Mouse (Mus musculus) stomach, embryonic 16.5 days (tissue): ENCODE measurements around the gene Psmd13. TPM values are rescaled to one million over a fixed set of nuclear protein-coding genes. Genes with fewer than 3 reads are reported as not detected.
A peak's percentile ranks its signal among the peaks of the same experiment; 100 is the strongest.
"Not testable (repeated sequence)": the region's sequence is repeated elsewhere in the genome, so short reads cannot be mapped to it uniquely, and the experiment has no call there.

Experiments
- ATAC-seq: fragments of 200-750 bp; cut with Nextera tagmentation; 2 replicates; pipeline ENCODE4 v1.8.0; 2017; ENCODE audit warnings: moderate number of reproducible peaks, moderate TSS enrichment; ENCODE audit not compliant: insufficient read depth, low FRiP score
- H3K27ac ChIP-seq: fragments of 300-500 bp; sonication (generic); 2 replicates; pipeline ENCODE4 v1.5.1; 2014; ENCODE audit warnings: low read length
- H3K27me3 ChIP-seq: fragments of 300-500 bp; sonication (generic); 2 replicates; pipeline ENCODE4 v1.6.1; 2014; ENCODE audit warnings: low read length, control low read depth, mixed read lengths; ENCODE audit not compliant: control insufficient read depth, insufficient read depth
- H3K36me3 ChIP-seq: fragments of 300-500 bp; sonication (generic); 2 replicates; pipeline ENCODE4 v1.6.1; 2014; ENCODE audit warnings: low read length; ENCODE audit not compliant: control insufficient read depth, insufficient read depth
- H3K4me1 ChIP-seq: fragments of 300-500 bp; sonication (generic); 2 replicates; pipeline ENCODE4 v1.6.1; 2014; ENCODE audit warnings: low read length, control low read depth, mixed read lengths; ENCODE audit not compliant: control insufficient read depth, insufficient read depth
- H3K4me2 ChIP-seq: fragments of 300-500 bp; sonication (generic); 2 replicates; pipeline ENCODE4 v1.6.1; 2014; ENCODE audit warnings: low read depth, low read length, mixed read lengths
- H3K4me3 ChIP-seq: fragments of 300-500 bp; sonication (generic); replicated peaks from 2 replicates; pipeline ENCODE4 v1.5.1; 2014; ENCODE audit warnings: mild to moderate bottlenecking, low read length
- H3K9ac ChIP-seq: fragments of 300-500 bp; sonication (generic); 2 replicates; pipeline ENCODE4 v1.6.1; 2014; ENCODE audit warnings: low read length
- H3K9me3 ChIP-seq: fragments of 300-500 bp; sonication (generic); replicated peaks from 2 replicates; pipeline ENCODE4 v1.6.1; 2016; ENCODE audit warnings: low read length, control low read depth; ENCODE audit not compliant: control insufficient read depth
- WGBS: fragments of 180-500 bp; shearing (Covaris S2); extraction: QIAGEN DNeasy Blood & Tissue Kit; methylation state at CpG from one replicate; pipeline ENCODE4 v1.1.7; 2014; 5-methylcytosine and 5-hydroxymethylcytosine counted together
- polyA plus RNA-seq: library from polyadenylated mRNA; unstranded; fragments of >200 nt; fragmentation: Nextera tagmentation; extraction: Ambion mirVana; gene quantifications from 2 replicates; pipeline ENCODE4 v1.2.1, GENCODE M21; 2015

Gene Psmd13
- polyA plus RNA-seq, 1 experiment from 2014 or later = 193 TPM

GRCm38 (mm10) chr7:140874224-140874623 is 7.5 kb upstream of the Psmd13 start:
- Histone ChIP-seq H3K27me3 (no peaks in the 10 kb centered on the region), H3K4me3 (no peak overlapping the region), H3K27ac (no peak overlapping the region), H3K9me3 (no peaks in the 10 kb centered on the region), H3K4me1 (no peaks in the 10 kb centered on the region), H3K9ac (no peak overlapping the region), H3K36me3 (no peaks in the 10 kb centered on the region; the same call in 1 of the 2 replicates), H3K4me2 (no peak overlapping the region)
- WGBS = 80% methylated on average over 4 of the region's 4 CpGs
- no peak for ATAC-seq

DNA sequence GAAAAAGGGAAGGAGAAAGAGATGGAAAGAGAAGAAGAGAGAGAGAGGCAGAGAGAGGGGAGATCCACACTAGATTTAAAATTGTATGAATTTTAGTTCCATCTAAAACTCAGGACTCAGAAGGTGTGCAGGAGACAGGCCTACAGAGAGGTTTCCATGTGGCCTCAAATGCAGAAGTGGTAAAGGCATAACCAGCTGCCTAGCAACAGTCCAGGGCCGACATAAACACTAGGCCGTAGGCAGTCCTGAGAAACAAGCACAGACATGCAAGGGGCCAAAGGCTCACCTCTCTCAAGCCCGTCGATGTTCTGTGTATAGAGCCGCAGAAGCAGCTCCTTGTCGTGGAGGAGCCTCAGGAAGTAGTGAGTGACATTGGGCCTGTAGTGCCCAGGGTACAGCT is 4.4 kb upstream of the Psmd13 start:
- ATAC-seq = no peak
- Histone ChIP-seq H3K4me3 (no peak overlapping the region), H3K4me2 (no peak overlapping the region), H3K27me3 (no peaks in the 10 kb centered on the region), H3K27ac (no peak overlapping the region), H3K9me3 (no peaks in the 10 kb centered on the region), H3K4me1 (0 out of 2 replicates have a peak, but pooled peaks cover 5% of the 10 kb centered on the region), H3K9ac (no peak overlapping the region), H3K36me3 (no peaks in the 10 kb centered on the region; the same call in 1 of the 2 replicates)
- 75% methylated on average over 6 of the region's 6 CpGs for WGBS

- Histone ChIP-seq H3K27ac (no peak overlapping the region), H3K4me2 (no peak overlapping the region), H3K4me1 (peaks cover 9% of the 10 kb centered on the region; the same call in 1 of the 2 replicates), H3K9ac (no peak overlapping the region), H3K4me3 (no peak overlapping the region), H3K27me3 (no peaks in the 10 kb centered on the region), H3K9me3 (no peaks in the 10 kb centered on the region), H3K36me3 (no peaks in the 10 kb centered on the region; the same call in 1 of the 2 replicates)
- no peak for ATAC-seq
- 85% methylated on average over 7 of the region's 7 CpGs for WGBS
These were observed 2.4 kb upstream of the Psmd13 start for GRCm38 (mm10) chr7:140879355-140879754.

GRCm38 (mm10) chr7:140880419-140880818 is 1.3 kb upstream of the Psmd13 start:
- H3K9ac ChIP-seq = no peak overlapping the region
- no peaks in the 10 kb centered on the region for H3K9me3 ChIP-seq
- H3K4me2 ChIP-seq = no peak overlapping the region; the same call in 1 of the 2 replicates
- WGBS = 71% methylated on average over 3 of the region's 3 CpGs
- ATAC-seq = no peak
- H3K27me3 ChIP-seq = no peaks in the 10 kb centered on the region
- H3K4me1 ChIP-seq = peaks cover 9% of the 10 kb centered on the region; the same call in 1 of the 2 replicates
- no peak overlapping the region for H3K4me3 ChIP-seq
- no peaks in the 10 kb centered on the region; the same call in 1 of the 2 replicates for H3K36me3 ChIP-seq
- H3K27ac ChIP-seq = no peak overlapping the region

GRCm38 (mm10) chr7:140880865-140881515 is 778 bp upstream of the Psmd13 start:
- H3K9me3 ChIP-seq = no peaks in the 10 kb centered on the region
- no peaks in the 10 kb centered on the region for H3K27me3 ChIP-seq
- H3K27ac ChIP-seq = no peak overlapping the region
- WGBS = 11% methylated on average over 8 of the region's 8 CpGs
- peak overlapping the region; percentile 80 for H3K4me2 ChIP-seq
- no peak for ATAC-seq
- H3K36me3 ChIP-seq = 0 out of 2 replicates have a peak, but pooled peaks cover 1% of the 10 kb centered on the region
- peak overlapping the region; percentile 86 for H3K4me3 ChIP-seq
- H3K4me1 ChIP-seq = peaks cover 9% of the 10 kb centered on the region; the same call in 1 of the 2 replicates
- peak overlapping the region; percentile 86 for H3K9ac ChIP-seq

- ATAC-seq = peak; percentile 4; the same call in 1 of the 2 replicates
- H3K27me3 ChIP-seq = no peaks in the 10 kb centered on the region
- 0% methylated on average over 12 of the region's 12 CpGs for WGBS
These were observed 668 bp downstream of the Psmd13 start for GRCm38 (mm10) chr7:140882469-140882803.

DNA sequence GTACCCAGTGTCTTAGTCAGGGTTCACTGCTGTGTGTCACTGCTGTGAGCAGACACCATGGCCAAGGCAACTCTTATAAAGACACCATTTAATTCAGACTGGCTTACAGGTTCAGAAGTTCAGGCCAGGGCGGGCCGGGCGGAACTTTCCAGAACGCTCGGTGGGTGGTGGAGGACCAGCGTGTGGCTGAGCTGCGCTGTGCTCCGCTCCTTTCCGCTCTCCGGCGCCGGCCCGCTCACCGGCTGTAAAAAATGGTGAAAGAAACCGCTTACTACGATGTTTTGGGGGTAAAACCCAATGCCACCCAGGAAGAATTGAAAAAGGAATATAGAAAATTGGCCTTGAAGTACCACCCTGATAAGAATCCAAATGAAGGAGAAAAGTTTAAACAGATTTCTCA is 8.9 kb downstream of the Psmd13 start:
- not testable (repeated sequence) for H3K4me1 ChIP-seq, H3K9me3 ChIP-seq, ATAC-seq, H3K27me3 ChIP-seq, H3K4me3 ChIP-seq, H3K27ac ChIP-seq, H3K9ac ChIP-seq, H3K4me2 ChIP-seq
- WGBS = 96% methylated on average over 16 of the region's 16 CpGs
- H3K36me3 ChIP-seq = peaks cover 32% of the 10 kb centered on the region

More at GRCm38 (mm10) chr7:140882469-140882803, 668 bp downstream of the Psmd13 start:
- Histone ChIP-seq H3K4me2 (peak overlapping the region; percentile 63), H3K4me3 (peak overlapping the region; percentile 86), H3K36me3 (peaks cover 14% of the 10 kb centered on the region; the same call in 1 of the 2 replicates), H3K4me1 (peaks cover 9% of the 10 kb centered on the region; the same call in 1 of the 2 replicates), H3K9me3 (no peaks in the 10 kb centered on the region), H3K9ac (peak overlapping the region; percentile 92), H3K27ac (0 out of 2 replicates have a peak overlapping the region, but pooled peaks have one; percentile 62)

- Histone ChIP-seq H3K4me2 (no peak overlapping the region), H3K4me1 (no peaks in the 10 kb centered on the region), H3K27me3 (no peaks in the 10 kb centered on the region), H3K9me3 (no peaks in the 10 kb centered on the region), H3K36me3 (peaks cover 21% of the 10 kb centered on the region), H3K4me3 (no peak overlapping the region), H3K9ac (no peak overlapping the region), H3K27ac (no peak overlapping the region)
- 89% methylated on average over 7 of the region's 7 CpGs for WGBS
- ATAC-seq = no peak
These were observed 12.3 kb downstream of the Psmd13 start for GRCm38 (mm10) chr7:140894031-140894430.

DNA sequence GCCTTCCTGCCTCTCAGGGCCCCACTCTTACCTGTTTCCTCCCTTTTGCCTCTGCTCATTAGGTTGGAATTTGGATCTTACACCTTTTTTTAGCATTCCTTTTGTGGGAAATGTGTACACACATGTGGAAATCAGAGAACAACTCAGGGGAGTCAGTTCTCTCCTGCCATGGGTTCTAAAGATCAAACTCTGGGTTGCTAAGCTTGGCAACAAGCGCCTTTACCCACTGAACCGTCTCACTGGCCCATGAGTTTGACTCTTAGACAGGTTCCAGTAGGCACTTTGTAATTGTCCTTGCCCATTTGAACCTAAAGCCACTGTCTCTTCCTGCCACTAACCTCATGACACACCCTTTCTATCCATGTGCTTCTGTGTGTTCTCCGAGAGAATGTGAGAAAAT is 12.8 kb downstream of the Psmd13 start:
- Histone ChIP-seq H3K9me3 (no peaks in the 10 kb centered on the region), H3K4me3 (no peak overlapping the region), H3K9ac (no peak overlapping the region), H3K4me1 (no peaks in the 10 kb centered on the region), H3K4me2 (no peak overlapping the region), H3K27ac (no peak overlapping the region), H3K27me3 (no peaks in the 10 kb centered on the region), H3K36me3 (peaks cover 21% of the 10 kb centered on the region)
- no peak for ATAC-seq
- 91% methylated on average over 3 of the region's 3 CpGs for WGBS
